Mouse (Mus musculus): ENCODE data around the gene Olfr1132.
"Not testable (repeated sequence)": the region's sequence is repeated elsewhere in the genome, so short reads cannot be mapped to it uniquely, and the experiment has no call there.

Gene Olfr1132

DNA sequence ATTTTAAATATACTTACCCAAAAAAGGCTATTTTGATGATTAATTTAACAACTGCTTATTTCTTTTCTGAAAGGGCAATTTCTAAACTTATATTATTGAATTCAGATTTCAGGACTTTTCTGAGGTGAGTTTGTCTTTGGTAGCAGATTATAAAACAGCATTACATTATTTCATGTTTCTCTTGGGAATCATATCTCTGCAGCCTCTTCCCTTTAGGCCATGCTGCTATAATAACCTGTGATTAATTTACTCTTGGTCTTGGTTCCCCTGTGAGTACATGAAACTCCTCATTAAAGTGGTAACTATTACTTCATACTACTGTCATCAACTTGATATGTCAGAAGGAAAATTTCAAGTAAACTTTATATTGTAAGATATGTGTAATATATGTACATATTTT, at the start of gene Olfr1132:
TSS of gene Olfr1132 (minus strand) at position 101 of the 400 bp plus-strand sequence.
- no peak for DNase-seq (ENCODE audit: low spot score in 2 of 2)

DNA sequence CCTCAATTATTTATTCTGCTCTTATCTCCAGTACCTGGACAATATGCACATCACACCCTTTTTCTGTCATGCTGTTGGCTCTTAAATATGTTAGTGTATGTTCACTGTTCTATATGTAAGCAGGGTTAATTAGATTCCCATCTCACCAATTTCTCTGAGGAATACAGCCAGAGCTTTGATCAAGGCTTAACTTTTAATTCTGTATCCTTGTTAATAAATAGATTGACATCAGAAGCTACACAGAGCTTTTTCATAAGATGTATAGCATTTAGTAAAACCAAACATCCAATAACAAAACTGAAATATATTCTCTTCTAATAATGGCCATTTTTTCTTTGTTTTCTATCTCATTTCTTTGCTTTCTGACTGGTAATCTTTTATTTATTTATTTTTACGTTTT, 36.2 kb upstream of the Olfr1132 start, which contains the start of gene Olfr1135:
TSS of gene Olfr1135 (minus strand) at position 101 of the 400 bp plus-strand sequence.
- DNase-seq (ENCODE audit: low spot score in 2 of 2) = no peak

DNA sequence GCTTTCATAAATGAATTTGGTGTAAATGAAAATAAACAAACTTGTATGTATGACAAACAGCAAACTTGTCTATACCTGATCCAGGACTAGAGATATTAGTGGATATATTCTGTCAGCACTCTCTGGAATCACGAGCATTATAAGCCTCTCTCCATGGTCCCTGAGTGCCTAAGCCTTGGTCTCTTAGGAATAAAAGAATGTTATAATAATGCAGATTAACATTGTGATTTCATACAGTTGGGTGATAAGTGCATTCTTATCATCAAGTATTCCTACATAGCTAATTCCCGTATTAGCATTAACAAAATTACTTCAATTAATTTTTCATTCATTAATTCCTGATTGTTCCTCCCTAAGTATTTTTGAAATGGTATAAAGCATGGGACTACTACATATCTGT, 21.0 kb upstream of the Olfr1132 start, which contains the start of gene Olfr1134:
TSS of gene Olfr1134 (minus strand) at position 101 of the 400 bp plus-strand sequence.
- no peak for DNase-seq (ENCODE audit: low spot score in 2 of 2)

DNA sequence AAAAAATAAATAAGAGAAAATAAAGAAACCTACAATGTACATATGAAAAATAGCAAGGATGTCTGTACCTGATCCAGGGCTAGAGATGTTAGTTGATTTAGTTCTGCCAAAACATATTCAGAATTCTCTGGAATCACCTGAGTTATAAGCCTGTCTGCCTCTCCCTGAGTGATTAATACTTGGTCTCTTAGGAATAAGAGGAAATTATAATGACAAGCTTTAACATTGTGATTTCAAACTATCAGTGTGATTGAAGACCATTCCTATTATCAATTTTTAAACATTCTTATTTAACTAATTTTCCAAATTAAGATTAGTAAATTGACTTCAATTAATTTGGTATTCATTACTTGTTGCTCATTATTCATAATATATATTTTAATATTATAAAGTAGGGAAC, 9.9 kb upstream of the Olfr1132 start, which contains the start of gene Olfr1133:
TSS of gene Olfr1133 (minus strand) at position 101 of the 400 bp plus-strand sequence.
- DNase-seq (ENCODE audit: low spot score in 2 of 2) = no peak

DNA sequence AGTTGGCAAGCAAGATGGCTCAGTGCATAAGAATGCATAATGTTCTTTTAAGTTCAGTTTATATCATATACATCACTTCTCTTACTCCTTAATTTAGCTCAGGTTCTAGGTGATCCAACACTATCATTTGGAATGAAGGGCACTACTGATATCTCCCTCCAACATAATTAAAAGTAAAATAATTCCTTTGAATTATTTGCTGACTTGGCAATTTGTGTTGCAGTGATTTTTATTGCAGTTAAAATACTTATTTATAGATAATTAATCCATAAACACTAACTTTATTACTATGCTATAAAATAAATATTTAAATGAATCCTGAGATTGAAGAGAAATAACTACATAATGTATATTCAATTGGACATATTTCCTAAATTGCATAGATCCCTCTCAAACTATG, 5.1 kb upstream of the Olfr1132 start:
- DNase-seq (ENCODE audit: low spot score in 2 of 2) = no peak

DNA sequence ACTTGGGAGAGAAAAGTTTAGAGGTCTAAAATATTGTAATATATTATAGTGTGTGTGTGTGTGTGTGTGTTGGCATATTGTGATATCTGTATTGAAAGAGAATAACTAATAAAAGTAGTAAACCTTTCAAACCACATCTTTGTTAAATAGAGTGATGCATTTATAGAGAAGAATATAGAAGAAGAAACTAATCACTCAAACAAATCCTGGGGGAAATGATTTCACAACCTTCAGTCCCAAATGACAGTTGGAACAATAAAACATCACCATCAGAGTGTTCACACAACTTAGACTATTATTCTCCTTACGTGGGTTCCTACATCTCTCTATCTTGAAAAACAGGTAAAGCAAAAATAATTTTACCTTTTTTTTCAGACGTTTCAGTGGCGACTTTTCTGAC, 10.5 kb downstream of the Olfr1132 start, which contains the start of gene Olfr1131:
TSS of gene Olfr1131 (plus strand) at position 301 of the 400 bp plus-strand sequence.
- no peak for DNase-seq (ENCODE audit: low spot score in 2 of 2)

DNA sequence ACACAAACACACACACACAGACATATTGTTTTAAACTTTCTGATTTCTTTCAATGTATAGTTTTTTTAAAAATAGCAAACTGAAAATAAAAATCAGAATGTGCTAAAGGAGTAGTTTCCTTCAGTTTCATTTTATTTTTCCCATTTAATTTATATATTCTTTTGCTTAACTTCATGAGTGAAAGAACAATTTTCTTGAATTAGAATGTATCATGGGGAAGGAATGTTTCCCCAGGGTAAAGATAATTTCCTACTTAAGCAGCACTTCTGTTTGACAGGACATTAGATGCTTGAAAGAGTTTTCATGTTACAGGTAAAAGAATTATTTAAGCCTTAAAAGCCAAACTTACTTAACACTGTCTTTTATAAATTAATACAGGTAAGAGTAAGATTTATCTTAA, 31.4 kb downstream of the Olfr1132 start, which contains the start of gene Olfr1130:
TSS of gene Olfr1130 (plus strand) at position 301 of the 400 bp plus-strand sequence.
- not testable (repeated sequence) for DNase-seq (ENCODE audit: low spot score in 2 of 2)
